In the genomic region with DNA sequence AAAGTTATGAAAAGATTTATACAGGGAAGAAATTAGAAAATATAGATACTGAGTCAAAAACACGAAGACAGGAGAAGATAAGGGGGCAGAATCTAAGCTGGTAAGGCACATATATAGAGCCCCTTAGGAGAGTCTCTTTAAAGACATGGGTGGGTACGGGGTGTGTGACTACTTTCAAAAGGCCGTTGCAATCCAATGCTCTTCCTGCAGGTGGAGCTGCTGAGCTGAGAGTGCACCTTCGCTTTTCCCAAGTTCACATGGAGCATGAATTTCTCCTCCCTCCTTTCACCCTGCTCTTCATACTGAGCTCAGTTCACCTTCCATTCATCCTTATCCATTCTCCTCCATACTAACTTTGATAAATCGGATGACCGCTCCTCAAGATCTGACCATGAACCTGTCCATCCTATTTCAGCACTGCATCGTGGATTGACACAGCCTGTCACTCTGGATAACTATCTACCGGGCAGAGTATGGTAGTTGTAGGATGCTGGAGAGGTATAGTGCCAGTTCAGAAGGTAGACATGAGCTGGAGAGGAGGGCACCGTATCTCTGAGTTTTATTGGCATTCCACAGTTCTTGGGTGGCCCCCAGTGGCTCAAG, we compare ENCODE assay signal across 8 mouse cellular contexts.
DNase-seq lines count a peak whose midpoint lies in the region; ATAC-seq lines count a peak whose summit lies in the region.

No protein-coding gene starts in this region.

- no peak for ATAC-seq in CD4-positive, CD25-positive, alpha-beta regulatory T cell, adult 4 months

- DNase-seq in CD4-positive, CD25-positive, alpha-beta regulatory T cell, adult 2 months (ENCODE audit: low read depth, low spot score): peak; percentile 41
- DNase-seq in layer of hippocampus, adult 11-12 months (ENCODE audit: low spot score): peak; percentile 45
- DNase-seq in layer of hippocampus, postnatal 36 days: no peak
- DNase-seq in adipocyte (ENCODE audit: low spot score): peak; percentile 7
- peak; percentile 44 for DNase-seq in gastrocnemius, postnatal 10 days
- DNase-seq in naive thymus-derived CD4-positive, alpha-beta T cell, adult 2 months (ENCODE audit: low read depth): peak; percentile 19
- no peak for DNase-seq in frontal cortex, postnatal 10 days (ENCODE audit: low spot score in 2 of 2)

Comparison
In these comparisons a context has a peak if more than half of its experiments do, and no peak if none do; other contexts are left out.
1. DNase-seq: peak in CD4-positive, CD25-positive, alpha-beta regulatory T cell, adult 2 months (single experiment), layer of hippocampus, adult 11-12 months (single experiment), adipocyte (single experiment), gastrocnemius, postnatal 10 days (single experiment) and naive thymus-derived CD4-positive, alpha-beta T cell, adult 2 months (single experiment); none in layer of hippocampus, postnatal 36 days (0 of 2) and frontal cortex, postnatal 10 days (0 of 2).